Mouse (Mus musculus) spleen, postnatal 0 days (tissue): Measurements from ENCODE around the gene Esrp2. TPM values are rescaled to one million over a fixed set of nuclear protein-coding genes. Genes with fewer than 3 reads are reported as not detected.

Source experiments
- polyA plus RNA-seq: library from polyadenylated mRNA; unstranded; fragments of >200 nt; fragmentation: Nextera tagmentation; extraction: Ambion mirVana; gene quantifications from 2 replicates; pipeline ENCODE4 v1.2.1, GENCODE M21; 2015

Esrp2 gene
- 0.51 and 0.56 TPM in 2 replicates for polyA plus RNA-seq

DNA sequence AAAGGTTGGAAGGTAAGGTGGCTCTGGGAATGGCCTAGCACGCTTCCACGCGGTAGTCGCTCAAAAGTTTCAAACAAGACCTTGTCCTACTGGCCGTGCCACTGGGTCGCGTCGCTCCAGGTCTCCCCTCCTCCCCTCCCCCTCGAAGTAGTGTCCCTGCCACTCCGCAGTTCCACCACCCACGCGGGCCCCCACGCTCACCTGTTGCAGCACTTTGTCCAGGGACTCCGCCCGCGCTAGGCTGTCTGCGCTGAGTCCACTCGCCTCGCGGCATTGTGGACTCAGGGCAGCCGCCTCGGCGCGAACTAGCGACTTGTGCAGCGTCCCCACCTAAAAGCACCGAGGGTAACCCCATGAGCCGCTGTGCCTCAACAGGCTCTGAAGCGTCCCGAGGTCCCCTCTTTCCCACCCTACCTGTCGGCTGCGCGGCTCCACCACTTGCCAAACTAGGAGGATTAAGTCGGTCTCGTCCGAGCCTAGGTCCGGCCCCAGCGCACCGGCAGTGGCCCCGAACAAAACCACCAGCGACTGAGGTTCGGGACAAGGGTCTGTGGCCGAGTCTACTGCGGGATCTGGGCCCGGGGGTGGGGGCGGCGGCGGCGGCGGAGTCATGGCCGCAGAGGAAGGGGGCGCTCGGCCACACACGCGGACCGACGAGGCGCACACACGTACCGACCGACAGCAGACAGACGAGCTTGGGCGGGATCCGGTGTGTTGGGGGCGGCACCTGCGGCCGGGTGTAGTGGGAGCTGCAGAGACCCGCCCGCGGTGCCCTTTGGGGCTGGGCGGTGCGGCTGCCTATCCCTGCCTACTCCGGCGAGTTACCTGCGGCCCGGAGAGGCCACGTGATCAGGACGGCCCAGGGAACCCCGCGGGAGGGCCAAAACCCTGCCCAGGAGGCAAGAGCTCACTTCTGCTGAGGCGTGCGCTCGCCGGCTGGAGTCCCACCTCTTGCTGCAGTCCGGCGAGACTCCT, at the start of gene Esrp2:
TSS of gene Esrp2 (minus strand) at position 819 of the 975 bp plus-strand sequence.

DNA sequence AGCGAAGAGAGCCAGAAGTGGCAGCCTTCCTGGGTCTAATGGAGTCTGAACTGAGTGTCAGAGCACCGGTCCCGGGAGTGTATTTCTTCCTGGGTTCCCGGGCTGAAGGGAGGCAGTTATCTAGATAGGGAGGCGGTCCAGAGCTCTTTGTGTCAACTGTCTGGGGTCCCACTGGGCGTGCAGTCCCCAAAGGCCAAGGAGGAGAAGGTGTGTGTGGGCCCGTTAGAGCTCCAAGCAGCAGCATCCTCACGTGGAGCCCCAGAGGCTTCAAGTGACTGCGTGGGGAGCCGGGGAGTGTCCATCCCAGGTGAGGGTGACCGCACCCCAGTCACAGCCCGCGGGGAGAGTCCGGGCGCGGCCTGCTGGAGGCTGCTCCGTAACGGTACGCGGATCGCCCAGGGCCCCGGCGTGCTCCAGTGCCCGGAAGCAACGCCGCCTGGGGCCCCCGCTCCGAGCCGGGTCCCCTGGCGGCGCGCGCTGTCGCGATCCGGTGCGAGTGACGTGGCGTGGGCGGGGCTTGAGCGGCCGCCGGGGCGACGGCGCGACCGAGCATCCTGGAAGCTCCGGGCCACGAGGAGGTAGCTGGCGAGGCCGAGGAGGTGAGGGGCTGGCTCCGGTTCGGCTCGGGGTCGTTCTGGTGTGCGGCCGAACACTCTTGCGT, 31.7 kb upstream of the Esrp2 start, which contains the start of gene Slc7a6:
TSS of gene Slc7a6 (plus strand) at position 502 of the 661 bp plus-strand sequence.

DNA sequence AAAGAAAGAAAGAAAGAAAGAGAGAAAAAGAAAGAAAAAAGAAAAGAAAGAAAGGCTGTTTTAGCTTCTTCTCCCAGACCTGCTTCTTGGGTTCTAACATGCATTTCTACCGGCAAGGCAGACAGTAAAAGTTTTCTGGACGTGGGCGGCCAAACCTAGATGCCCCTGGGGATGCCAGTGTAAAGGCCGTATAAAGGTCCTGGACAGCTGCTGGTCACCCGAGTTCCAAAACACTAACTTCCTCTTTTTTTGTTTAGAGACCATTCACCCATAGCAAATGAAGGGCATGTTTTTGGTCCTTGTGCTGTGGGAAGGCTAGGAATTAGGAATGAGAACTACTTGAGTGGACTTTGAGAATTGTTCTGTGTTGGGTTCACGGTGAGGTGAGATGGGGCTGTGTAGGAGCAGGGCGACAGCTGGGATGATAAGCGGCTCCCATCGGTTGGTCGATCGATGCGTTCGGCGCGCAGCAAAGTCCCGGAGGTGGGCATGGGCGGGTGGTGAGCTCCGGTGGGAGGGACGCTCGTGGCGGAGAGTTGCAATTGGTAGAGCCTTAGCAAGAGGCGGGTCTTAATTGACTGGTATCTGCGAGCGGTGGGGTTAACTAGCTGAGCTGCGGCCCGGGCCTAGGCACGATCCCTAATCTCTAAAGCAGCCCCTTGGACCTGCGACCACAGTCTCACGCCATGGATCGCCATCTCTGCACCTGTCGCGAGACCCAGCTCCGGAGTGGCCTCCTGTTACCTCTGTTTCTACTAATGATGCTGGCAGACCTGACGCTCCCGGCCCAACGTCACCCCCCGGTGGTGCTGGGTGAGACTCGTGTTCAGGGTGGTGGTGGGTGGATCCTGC, 13.3 kb upstream of the Esrp2 start, which contains the start of gene Pla2g15:
TSS of gene Pla2g15 (plus strand) at position 599 of the 852 bp plus-strand sequence.

Other genes starting within 250 kb of the Esrp2 start
- gene Nrn1l, start 243.4 kb downstream of the Esrp2 start, polyA plus RNA-seq, result 0.46 TPM in 1 of 2 replicates, not detected in the other
- gene Pskh1, start 236.5 kb downstream of the Esrp2 start, polyA plus RNA-seq, result 12.7 and 15.0 TPM in 2 replicates
- 1.4 and 4.2 TPM in 2 replicates for gene Ctrl, start 203.1 kb downstream of the Esrp2 start, polyA plus RNA-seq
- 77.1 and 84.1 TPM in 2 replicates for gene Psmb10, start 198.5 kb downstream of the Esrp2 start, polyA plus RNA-seq
- gene Lcat, start 193.6 kb downstream of the Esrp2 start, polyA plus RNA-seq, result 0.82 and 1.0 TPM in 2 replicates
- 12.0 and 12.9 TPM in 2 replicates for gene Slc12a4, start 170.9 kb downstream of the Esrp2 start, polyA plus RNA-seq
- not detected in 2 replicates for gene Dpep3, start 157.5 kb downstream of the Esrp2 start, polyA plus RNA-seq
- gene Dus2, start 145.6 kb downstream of the Esrp2 start, polyA plus RNA-seq, result 14.1 and 14.8 TPM in 2 replicates
- gene Dpep2nb, start 131.0 kb downstream of the Esrp2 start, polyA plus RNA-seq, result not detected in 2 replicates
- 9.3 and 9.8 TPM in 2 replicates for gene Ddx28, start 125.1 kb downstream of the Esrp2 start, polyA plus RNA-seq
- 6.7 and 6.9 TPM in 2 replicates for gene Nfatc3, start 78.1 kb downstream of the Esrp2 start, polyA plus RNA-seq
- gene Pla2g15, start 13.4 kb upstream of the Esrp2 start, polyA plus RNA-seq, result 7.2 and 9.4 TPM in 2 replicates
- gene Slc7a6, start 31.9 kb upstream of the Esrp2 start, polyA plus RNA-seq, result 10.7 and 12.3 TPM in 2 replicates
- 18.3 and 20.0 TPM in 2 replicates for gene Slc7a6os, start 74.0 kb upstream of the Esrp2 start, polyA plus RNA-seq
- 22.3 and 25.3 TPM in 2 replicates for gene Prmt7, start 74.0 kb upstream of the Esrp2 start, polyA plus RNA-seq
- 0.82 and 1.3 TPM in 2 replicates for gene Smpd3, start 201.0 kb upstream of the Esrp2 start, polyA plus RNA-seq